In genomic region chr10:24930143-24930542, GRCm38 (mm10) we compare ENCODE assay signal across 29 mouse cellular contexts. TPM values are rescaled to one million over a fixed set of nuclear protein-coding genes. Genes with fewer than 3 reads are reported as not detected.
DNase-seq lines count a peak whose midpoint lies in the region; ATAC-seq lines count a peak whose summit lies in the region.
"Had no signal": no experiment of that assay in that cellular context is flagged by ENCODE, and none has a peak within 500 bp of the region (broad histone marks: within the 10 kb centered on the region; RNA-seq: fewer than 3 reads in every experiment).

No protein-coding gene starts in this region.

- no peaks in the 10 kb centered on the region for H3K9me3 ChIP-seq in liver, embryonic 16.5 days (replicated peaks; ENCODE audit: control insufficient read depth, low read length)
- no peaks in the 10 kb centered on the region for H3K9me3 ChIP-seq in liver, embryonic 11.5 days (ENCODE audit: control insufficient read depth, low read length)
- H3K9me3 ChIP-seq: hindbrain, embryonic 10.5 days; hindbrain, embryonic 15.5 days; limb, embryonic 13.5 days; liver, embryonic 13.5 days; midbrain, embryonic 12.5 days; neural tube, embryonic 13.5 days had no signal

- H3K4me3 ChIP-seq in liver, embryonic 16.5 days (ENCODE audit: low read depth, low read length) = no peak overlapping the region
- H3K4me3 ChIP-seq in liver, embryonic 11.5 days (ENCODE audit: low read depth, low read length) = no peak overlapping the region
- H3K4me3 ChIP-seq: erythroblast, embryonic 14.5 days; gastrocnemius, adult 2 months; hindbrain, embryonic 10.5 days; hindbrain, embryonic 15.5 days; limb, embryonic 13.5 days; liver, embryonic 13.5 days; midbrain, embryonic 12.5 days; neural tube, embryonic 13.5 days had no signal

- H3K27ac ChIP-seq in liver, embryonic 16.5 days (ENCODE audit: low read length) = no peak overlapping the region
- H3K27ac ChIP-seq in liver, embryonic 11.5 days (ENCODE audit: low read depth, low read length) = no peak overlapping the region
- H3K27ac ChIP-seq: gastrocnemius, adult 2 months; hindbrain, embryonic 10.5 days; hindbrain, embryonic 15.5 days; limb, embryonic 13.5 days; liver, embryonic 13.5 days; midbrain, embryonic 12.5 days; neural tube, embryonic 13.5 days had no signal

- H3K9ac ChIP-seq in liver, embryonic 16.5 days (ENCODE audit: low read depth, low read length) = no peak overlapping the region
- H3K9ac ChIP-seq in liver, embryonic 11.5 days (ENCODE audit: low read depth, low read length) = no peak overlapping the region
- H3K9ac ChIP-seq: hindbrain, embryonic 15.5 days; limb, embryonic 13.5 days; liver, embryonic 13.5 days; midbrain, embryonic 12.5 days; neural tube, embryonic 13.5 days had no signal

- H3K4me1 ChIP-seq in liver, embryonic 16.5 days (ENCODE audit: control insufficient read depth, low read depth, low read length) = no peaks in the 10 kb centered on the region; the same call in 1 of the 2 replicates
- H3K4me1 ChIP-seq in liver, embryonic 11.5 days (replicated peaks; ENCODE audit: control insufficient read depth, insufficient read depth, low read length) = no peaks in the 10 kb centered on the region; the same call in 1 of the 2 replicates
- H3K4me1 ChIP-seq: midbrain, embryonic 12.5 days had no signal

- H3K36me3 ChIP-seq in liver, embryonic 16.5 days (ENCODE audit: control insufficient read depth, insufficient read depth) = no peaks in the 10 kb centered on the region
- H3K36me3 ChIP-seq in liver, embryonic 11.5 days (ENCODE audit: control insufficient read depth, insufficient read depth, low read length) = no peaks in the 10 kb centered on the region
- H3K36me3 ChIP-seq: hindbrain, embryonic 10.5 days; hindbrain, embryonic 15.5 days; limb, embryonic 13.5 days; liver, embryonic 13.5 days; midbrain, embryonic 12.5 days; neural tube, embryonic 13.5 days had no signal

- no peak for DNase-seq in liver, embryonic 11.5 days (ENCODE audit: low spot score)
- DNase-seq in lung, postnatal 25 days (ENCODE audit: low spot score) = peak; percentile 28
- DNase-seq in lung, adult 18-20 months = no peak
- DNase-seq in yolk sac, embryonic 10.5 days (ENCODE audit: low spot score) = no peak
- no peak for DNase-seq in urinary bladder, postnatal 10 days (ENCODE audit: low spot score)
- DNase-seq: adrenal gland, postnatal 10 days; cerebellum, adult 11-12 months; cerebellum, postnatal 10 days; gastrocnemius, adult 2 months; gastrocnemius, postnatal 36 days; heart, postnatal 14 days; kidney, adult 11 months; kidney, postnatal 14 days; layer of hippocampus, adult 9-11 months; liver, embryonic 13.5 days; right cerebral cortex, postnatal 4 days had no signal

- H3K4me2 ChIP-seq in liver, embryonic 16.5 days (ENCODE audit: low read depth, low read length) = no peak overlapping the region
- H3K4me2 ChIP-seq in liver, embryonic 11.5 days = no peak overlapping the region
- H3K4me2 ChIP-seq: hindbrain, embryonic 15.5 days; limb, embryonic 13.5 days; liver, embryonic 13.5 days; midbrain, embryonic 12.5 days; neural tube, embryonic 13.5 days had no signal

- WGBS in liver, embryonic 16.5 days (ENCODE audit: insufficient replicate concordance) = 55% methylated on average over 6 of the region's 6 CpGs
- 69% methylated on average over 6 of the region's 6 CpGs for WGBS in liver, embryonic 11.5 days

- 0 out of 2 replicates have a peak, but pooled peaks have one; percentile 37 for ATAC-seq in liver, embryonic 16.5 days (ENCODE audit: low read depth)
- no peak for ATAC-seq in liver, embryonic 11.5 days (replicated peaks; ENCODE audit: low FRiP score)
- ATAC-seq in megakaryocyte progenitor cell, adult 5-6 weeks (replicated peaks; ENCODE audit: poor library complexity) = peak; percentile 71
- ATAC-seq: forebrain, embryonic 16.5 days; inflammation-experienced regulatory T-cells, adult 6 months; Patski had no signal

- H3K27me3 ChIP-seq in liver, embryonic 16.5 days (ENCODE audit: control insufficient read depth, insufficient read depth, low read depth, low read length) = no peaks in the 10 kb centered on the region
- H3K27me3 ChIP-seq in liver, embryonic 11.5 days (replicated peaks; ENCODE audit: control insufficient read depth, insufficient read depth, low read length) = no peaks in the 10 kb centered on the region
- H3K27me3 ChIP-seq: hindbrain, embryonic 15.5 days; limb, embryonic 13.5 days; liver, embryonic 13.5 days; midbrain, embryonic 12.5 days; neural tube, embryonic 13.5 days; Patski had no signal

RNA-seq across cellular contexts. Expression of gene Arg1, which starts 2.9 kb away (rescaled TPM):
- 100 and 122 TPM in 2 replicates for polyA plus RNA-seq in liver, embryonic 16.5 days (2015; fragmentation: Nextera tagmentation; extraction: Ambion mirVana)
- polyA plus RNA-seq in liver, embryonic 11.5 days (2014; fragmentation: Nextera tagmentation; extraction: Ambion mirVana) = 5.0 and 5.5 TPM in 2 replicates
- total RNA-seq in megakaryocyte progenitor cell, adult 5-6 weeks (2015) = not detected in 2 replicates
- not detected in 2 replicates for total RNA-seq in megakaryocyte progenitor cell, adult 5-6 weeks (2017)
- total RNA-seq: gastrocnemius, adult 2 months; gastrocnemius, postnatal 36 days; heart, adult 8-10 months; MEL had no signal
- polyA plus RNA-seq: erythroblast, embryonic 14.5 days had no signal

Comparison
In these comparisons a context has a peak if more than half of its experiments do, and no peak if none do; other contexts are left out.
1. RNA of gene Arg1, which starts 2.9 kb away (polyA plus RNA-seq): 100 to 122 TPM in liver, embryonic 16.5 days; 5.0 to 5.5 TPM in liver, embryonic 11.5 days; every median in the first group is over 10 times any median in the second.